Mouse (Mus musculus) CH12.LX (cell line): ENCODE measurements around the gene Gbx1. TPM values are rescaled to one million over a fixed set of nuclear protein-coding genes. Genes with fewer than 3 reads are reported as not detected.

Experiments
- DNase-seq: peaks from one replicate; pipeline ENCODE4 v3.0.0-alpha.2; 2013; ENCODE audit errors: extremely low read depth
- H3K27ac ChIP-seq: 2 replicates; pipeline ENCODE4 v1.5.1; 2012; ENCODE audit warnings: low read depth, mild to moderate bottlenecking, control low read depth, moderate library complexity; ENCODE audit not compliant: insufficient read depth
- H3K27me3 ChIP-seq: replicated peaks from 2 replicates; pipeline ENCODE3; 2012; ENCODE audit warnings: inconsistent platforms
- H3K36me3 ChIP-seq, 2 experiments: replicated peaks in 1 of 2; 2 replicates each; pipeline versions ENCODE3 to v1.6.1; 2012; ENCODE audit warnings: inconsistent platforms in 1 of 2, low read length in 1 of 2, mild to moderate bottlenecking in 1 of 2, mixed read lengths in 1 of 2, moderate library complexity in 1 of 2; ENCODE audit not compliant: control insufficient read depth in 1 of 2, insufficient read depth in 1 of 2
- H3K4me1 ChIP-seq, 2 experiments: 2 replicates each; pipeline ENCODE4 v1.6.1; 2012; ENCODE audit warnings: inconsistent platforms in 1 of 2, moderate library complexity in 1 of 2; ENCODE audit not compliant: insufficient read depth in 2 of 2, control insufficient read depth in 1 of 2
- H3K4me2 ChIP-seq: 2 replicates; pipeline ENCODE4 v1.6.1; 2012; ENCODE audit warnings: low read depth, mild to moderate bottlenecking, control low read depth; ENCODE audit not compliant: poor library complexity, insufficient read depth, severe bottlenecking
- H3K4me3 ChIP-seq, 3 experiments: fragments of 150-350 bp in 1 of 3; sonication (generic) in 1 of 3; replicated peaks in 1 of 3; 2 replicates each; pipeline versions ENCODE3 to v1.5.1; 2011 to 2012; ENCODE audit warnings: low read depth in 2 of 3, low read length in 2 of 3, mild to moderate bottlenecking in 2 of 3, moderate library complexity in 2 of 3, control low read depth in 1 of 3, improper control_type of control experiment in 1 of 3, inconsistent platforms in 1 of 3, mixed read lengths in 1 of 3; ENCODE audit not compliant: poor library complexity in 1 of 3
- H3K79me2 ChIP-seq: replicated peaks from 2 replicates; pipeline ENCODE4 v1.6.1; 2012; ENCODE audit warnings: mild to moderate bottlenecking, moderate library complexity; ENCODE audit not compliant: control insufficient read depth, poor library complexity, insufficient read depth, severe bottlenecking; ENCODE audit errors: extremely low read depth
- H3K9ac ChIP-seq: 2 replicates; pipeline ENCODE4 v1.6.1; 2012; ENCODE audit warnings: low read depth, mild to moderate bottlenecking, control low read depth, moderate library complexity; ENCODE audit not compliant: insufficient read depth
- H3K9me3 ChIP-seq: replicated peaks from 2 replicates; pipeline ENCODE3; 2012; ENCODE audit warnings: low read length, inconsistent platforms, mixed read lengths
- CHD1 ChIP-seq: IDR thresholded peaks from 2 replicates; pipeline ENCODE4 v1.6.1; 2012; ENCODE audit warnings: low read depth, low read length, improper control_type of control experiment, inconsistent platforms
- CHD2 ChIP-seq: IDR thresholded peaks from 2 replicates; pipeline ENCODE4 v1.6.1; 2011; ENCODE audit warnings: low read length, improper control_type of control experiment
- CTCF ChIP-seq, 2 experiments: IDR thresholded peaks in 1 of 2; conservative IDR thresholded peaks in 1 of 2; 2 replicates each; pipeline ENCODE4 v1.5.1; 2011 to 2012; ENCODE audit warnings: low read depth in 2 of 2, low read length in 2 of 2, improper control_type of control experiment in 1 of 2, inconsistent platforms in 1 of 2, mild to moderate bottlenecking in 1 of 2, moderate library complexity in 1 of 2
- ELF1 ChIP-seq: IDR thresholded peaks from 2 replicates; pipeline ENCODE4 v1.6.1; 2014; ENCODE audit warnings: low read depth, mild to moderate bottlenecking, inconsistent platforms, low read length, improper control_type of control experiment
- EP300 ChIP-seq: IDR thresholded peaks from 2 replicates; pipeline ENCODE4 v1.6.1; 2011; ENCODE audit warnings: low read length, improper control_type of control experiment
- GABPA ChIP-seq: IDR thresholded peaks from 2 replicates; pipeline ENCODE4 v1.6.1; 2012; ENCODE audit warnings: low read depth, low read length, improper control_type of control experiment, inconsistent platforms; ENCODE audit not compliant: insufficient replicate concordance
- IRF4 ChIP-seq: IDR thresholded peaks from 2 replicates; pipeline ENCODE4 v1.6.1; 2014; ENCODE audit warnings: low read depth, mild to moderate bottlenecking, inconsistent platforms, low read length, improper control_type of control experiment
- JUND ChIP-seq: conservative IDR thresholded peaks from 2 replicates; pipeline ENCODE4 v1.6.1; 2011; ENCODE audit warnings: low read depth, low read length, improper control_type of control experiment
- KAT2A ChIP-seq: IDR thresholded peaks from 2 replicates; pipeline ENCODE4 v1.6.1; 2012; ENCODE audit warnings: low read length, improper control_type of control experiment, inconsistent platforms; ENCODE audit not compliant: insufficient replicate concordance
- MAFK ChIP-seq: IDR thresholded peaks from 2 replicates; pipeline ENCODE4 v1.6.1; 2011; ENCODE audit warnings: low read length, improper control_type of control experiment; ENCODE audit not compliant: insufficient replicate concordance
- MAX ChIP-seq: IDR thresholded peaks from 2 replicates; pipeline ENCODE4 v1.6.1; 2011; ENCODE audit warnings: low read length, improper control_type of control experiment
- MAZ ChIP-seq: IDR thresholded peaks from 2 replicates; pipeline ENCODE4 v1.6.1; 2012; ENCODE audit warnings: low read depth, mild to moderate bottlenecking, inconsistent platforms, low read length, improper control_type of control experiment, moderate library complexity
- MEF2A ChIP-seq: IDR thresholded peaks from 2 replicates; pipeline ENCODE4 v1.6.1; 2014; ENCODE audit warnings: low read depth, mild to moderate bottlenecking, inconsistent platforms, low read length, improper control_type of control experiment, borderline replicate concordance
- MXI1 ChIP-seq: IDR thresholded peaks from 2 replicates; pipeline ENCODE4 v1.6.1; 2011; ENCODE audit warnings: mild to moderate bottlenecking, low read depth, low read length, improper control_type of control experiment
- NELFE ChIP-seq: IDR thresholded peaks from 2 replicates; pipeline ENCODE4 v1.6.1; 2011; ENCODE audit warnings: low read depth, low read length, improper control_type of control experiment
- NRF1 ChIP-seq: IDR thresholded peaks from 2 replicates; pipeline ENCODE4 v1.6.1; 2014; ENCODE audit warnings: low read depth, mild to moderate bottlenecking, inconsistent platforms, low read length, improper control_type of control experiment, moderate library complexity
- RAD21 ChIP-seq: IDR thresholded peaks from 2 replicates; pipeline ENCODE4 v1.6.1; 2011; ENCODE audit warnings: low read depth, mild to moderate bottlenecking, low read length, improper control_type of control experiment, moderate library complexity
- RCOR1 ChIP-seq: conservative IDR thresholded peaks from 2 replicates; pipeline ENCODE4 v1.6.1; 2012; ENCODE audit warnings: low read depth, mild to moderate bottlenecking, inconsistent platforms, low read length, improper control_type of control experiment
- SIN3A ChIP-seq: IDR thresholded peaks from 2 replicates; pipeline ENCODE4 v1.6.1; 2012; ENCODE audit warnings: low read length, improper control_type of control experiment, inconsistent platforms
- SMC3 ChIP-seq: IDR thresholded peaks from 2 replicates; pipeline ENCODE4 v1.6.1; 2011; ENCODE audit warnings: low read depth, low read length, improper control_type of control experiment
- USF1 ChIP-seq: IDR thresholded peaks from 2 replicates; pipeline ENCODE4 v1.6.1; 2014; ENCODE audit warnings: low read depth, mild to moderate bottlenecking, inconsistent platforms, low read length, improper control_type of control experiment
- ZMIZ1 ChIP-seq: IDR thresholded peaks from 2 replicates; pipeline ENCODE4 v1.6.1; 2012; ENCODE audit warnings: low read depth, mild to moderate bottlenecking, inconsistent platforms, low read length, improper control_type of control experiment
- dilution Hi-C: fragments of 300-500 bp; cut with MboI; formaldehyde crosslinking; loops from 2 replicates; pipeline ENCODE4 v1.14.3; 2020; ENCODE audit warnings: low sequenced_read_pairs; ENCODE audit not compliant: extremely low pct_unique_long_range_greater_than_20kb, extremely low pct_ligation_motif_present
- in situ Hi-C: fragments of 300-500 bp; cut with MboI; formaldehyde crosslinking; loops from 3 replicates; pipeline ENCODE4 v1.14.3; 2019; ENCODE audit warnings: low sequenced_read_pairs, low pct_ligation_motif_present, low pct_unique_long_range_greater_than_20kb, mixed read lengths
- polyA plus RNA-seq: library from polyadenylated mRNA; unstranded; fragments of >175 nt; gene quantifications from 2 replicates; pipeline ENCODE4 v1.2.1, GENCODE M21; 2012; ENCODE audit warnings: low read depth; ENCODE audit not compliant: insufficient read length
- total RNA-seq, 2 experiments: library from RNA; depleted of rRNA; stranded (reverse); fragments of 300-350 nt in 1 of 2; fragments of >200 nt in 1 of 2; gene quantifications; 2 replicates each; pipeline ENCODE4 v1.2.3; 2012 to 2014

The Gbx1 gene
- total and polyA plus RNA-seq, 3 experiments: 0.08 to 0.13 TPM; not detected in 1

DNA sequence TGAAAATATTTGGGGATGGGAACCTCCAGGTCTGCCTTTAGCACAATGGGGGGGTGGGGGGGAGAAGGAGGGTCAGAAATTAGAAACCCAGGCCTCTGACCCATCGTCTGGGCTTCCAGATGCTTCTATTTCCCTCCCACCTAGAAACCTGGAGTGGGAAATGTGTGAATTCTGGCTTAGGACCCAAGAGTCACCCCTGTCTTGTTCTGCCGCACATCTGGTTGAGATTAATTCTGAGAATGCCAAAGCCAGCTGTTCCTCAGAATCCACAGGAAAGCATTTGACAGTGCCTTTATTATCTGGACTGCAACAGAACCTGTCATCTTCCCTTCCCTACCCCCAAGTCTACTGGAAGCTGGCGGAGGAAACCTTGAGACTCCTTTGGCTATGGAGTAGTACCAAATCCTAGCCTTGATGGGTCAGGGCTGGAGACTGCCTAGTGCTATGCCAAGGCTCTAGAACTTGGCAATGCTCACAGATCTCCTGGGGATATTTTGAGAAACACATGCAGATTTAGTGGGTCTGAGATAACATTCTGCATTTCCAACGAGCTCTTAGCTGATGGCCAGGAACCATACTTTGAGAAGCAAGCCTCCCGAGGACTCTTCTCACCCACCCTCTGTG lies 26.7 kb upstream of the Gbx1 start:
- Histone ChIP-seq H3K27ac (no peak overlapping the region), H3K4me2 (no peak overlapping the region), H3K4me1 (peaks cover 3 to 11% of the 10 kb centered on the region in 2 experiments; a peak in 2 of 4 replicates), H3K4me3 (no peak overlapping the region), H3K9ac (no peak overlapping the region)
- no peak for DNase-seq
- in situ Hi-C loops: no loop called here
- TF ChIP-seq ELF1 (no peak), JUND (no peak), RCOR1 (no peak), CHD2 (no peak), MAZ (no peak), MXI1 (no peak), GABPA (no peak), IRF4 (no peak), NELFE (no peak), CTCF (conservative IDR thresholded peaks at IDR 0.05 in 1 of 2, IDR thresholded peaks at IDR 0.05 in 1 of 2; ENCODE audit: low read depth in 2 of 2, low read length in 2 of 2) (no peak), MAX (no peak), NRF1 (no peak), MEF2A (no peak), RAD21 (no peak), CHD1 (no peak), ZMIZ1 (no peak), SIN3A (no peak), USF1 (no peak), EP300 (no peak), KAT2A (no peak)
- TF ChIP-seq, all 38 proteins: peak for 0
- Histone ChIP-seq H3K9me3 (peaks cover 3% of the 10 kb centered on the region), H3K27me3 (peaks cover 45% of the 10 kb centered on the region), H3K79me2 (no peaks in the 10 kb centered on the region), H3K36me3 (no peaks in the 10 kb centered on the region)
- dilution Hi-C loops: no loop called here

DNA sequence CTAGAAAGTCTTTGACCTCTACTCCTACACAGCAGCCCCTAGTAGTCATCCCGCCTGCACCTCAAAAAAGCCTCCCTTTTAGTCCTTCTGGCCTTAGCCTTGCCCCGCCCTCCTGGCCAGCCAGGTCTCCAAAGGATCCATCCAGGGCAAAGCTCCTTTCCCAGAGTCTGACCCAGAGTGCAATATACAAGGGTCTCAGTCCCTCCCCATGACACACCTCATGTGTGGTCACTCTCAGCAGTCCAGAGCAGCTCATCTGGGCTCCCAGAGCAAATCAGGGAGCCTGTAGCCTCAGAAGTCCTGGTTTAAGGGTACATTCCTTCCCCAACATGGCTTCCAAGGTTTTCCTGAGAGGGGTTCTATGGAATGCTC lies 24.3 kb upstream of the Gbx1 start:
- TF ChIP-seq SMC3 (no peak), MAFK (no peak)
- in situ Hi-C loops: no loop called here

More for the DNA sequence above, 24.3 kb upstream of the Gbx1 start:
- DNase-seq: no peak
- Histone ChIP-seq H3K36me3 (no peaks in the 10 kb centered on the region), H3K79me2 (no peaks in the 10 kb centered on the region), H3K4me2 (peak overlapping the region; percentile 19), H3K4me3 (no peak overlapping the region), H3K27ac (no peak overlapping the region), H3K9ac (no peak overlapping the region), H3K27me3 (peaks cover 64% of the 10 kb centered on the region), H3K4me1 (peaks cover 3 to 10% of the 10 kb centered on the region in 2 experiments; a peak in 2 of 4 replicates), H3K9me3 (peaks cover 3% of the 10 kb centered on the region)
- dilution Hi-C loops: no loop called here
